Mouse (Mus musculus): ENCODE results near the gene Tram2.

Tram2 gene

GRCm38 (mm10) chr1:20969642-20970041, 109.4 kb downstream of the Tram2 start:
- no peak for DNase-seq (ENCODE audit: low spot score)

- no peak for DNase-seq (ENCODE audit: low spot score)
These were observed 124.2 kb downstream of the Tram2 start for GRCm38 (mm10) chr1:20954876-20955275.

- no peak for DNase-seq (ENCODE audit: low spot score)
These were observed 127.2 kb downstream of the Tram2 start for GRCm38 (mm10) chr1:20951799-20952198.

- peak; percentile 88 for DNase-seq (ENCODE audit: low spot score)
These were observed 127.7 kb downstream of the Tram2 start, which contains the start of gene Efhc1 for GRCm38 (mm10) chr1:20951300-20951763. Gene Efhc1, plus strand, starts transcription at chr1:20951626.

All from ovary, postnatal 14 days (tissue).